Mouse (Mus musculus): Measurements from ENCODE around the gene Olfr156. TPM values are rescaled to one million over a fixed set of nuclear protein-coding genes. Genes with fewer than 3 reads are reported as not detected.

Gene Olfr156
- not detected in 2 replicates for polyA plus RNA-seq (2015; fragmentation: Nextera tagmentation; extraction: Ambion mirVana)

DNA sequence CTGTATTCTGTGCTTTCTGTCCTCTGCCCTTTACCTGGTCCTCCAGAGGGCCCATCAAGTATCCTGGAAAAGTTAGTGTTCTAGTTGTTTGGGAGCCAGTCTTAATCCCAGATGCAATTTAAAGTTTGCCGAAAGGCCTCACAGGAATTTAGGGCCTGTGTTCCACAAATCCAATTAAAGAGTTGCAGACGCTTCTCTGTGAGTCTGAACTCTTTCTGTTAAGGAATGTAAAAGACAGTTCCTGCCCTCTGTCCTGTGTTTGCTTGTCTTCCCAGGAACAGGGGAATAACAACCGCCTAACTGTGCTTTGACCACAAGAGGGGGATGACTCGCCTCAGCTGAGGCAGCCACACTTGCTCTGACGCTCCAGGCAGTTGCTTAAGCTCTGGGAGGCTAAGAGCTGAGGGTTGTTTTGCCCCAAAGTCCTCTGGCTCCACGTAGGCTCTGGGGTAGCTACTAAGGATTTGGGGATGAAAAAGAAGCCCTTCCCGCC is at the start of gene Olfr156:
TSS of gene Olfr156 (minus strand) at position 51 of the 493 bp plus-strand sequence.
- Histone ChIP-seq H3K9ac (no peak within 1 kb of the TSS), H3K9me3 (replicated peaks) (no peaks in the 10 kb centered on the region), H3K36me3 (no peaks in the 10 kb centered on the region), H3K27ac (no peak within 1 kb of the TSS), H3K27me3 (no peaks in the 10 kb centered on the region), H3K4me3 (no peak within 1 kb of the TSS), H3K4me1 (replicated peaks) (no peaks in the 10 kb centered on the region), H3K4me2 (no peak within 1 kb of the TSS)
- ATAC-seq (replicated peaks; ENCODE audit: insufficient number of reproducible peaks, insufficient read depth, low FRiP score, low read depth) = no peak
- WGBS = 14% methylated on average over 7 of the region's 7 CpGs

DNA sequence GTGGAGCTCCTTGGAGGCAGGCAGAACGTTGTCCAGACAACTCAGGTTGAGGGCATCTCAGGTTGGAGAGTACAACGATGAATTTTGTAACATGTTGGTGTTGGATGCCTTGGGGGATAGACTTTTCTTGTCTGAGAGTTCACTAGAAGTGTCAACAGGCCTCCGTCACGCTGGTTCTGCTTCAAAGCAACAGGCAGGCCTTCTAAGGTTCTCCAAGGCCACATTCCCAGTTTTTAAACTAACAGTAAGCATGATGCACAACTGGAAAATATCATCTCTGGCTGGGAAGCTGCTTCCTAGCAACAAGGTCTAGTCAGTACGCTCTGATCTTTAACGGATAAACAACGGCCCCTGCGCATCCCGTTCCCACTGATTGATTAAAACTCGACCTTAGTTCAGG is 46.1 kb upstream of the Olfr156 start:
- H3K9me3 ChIP-seq (replicated peaks) = no peaks in the 10 kb centered on the region

DNA sequence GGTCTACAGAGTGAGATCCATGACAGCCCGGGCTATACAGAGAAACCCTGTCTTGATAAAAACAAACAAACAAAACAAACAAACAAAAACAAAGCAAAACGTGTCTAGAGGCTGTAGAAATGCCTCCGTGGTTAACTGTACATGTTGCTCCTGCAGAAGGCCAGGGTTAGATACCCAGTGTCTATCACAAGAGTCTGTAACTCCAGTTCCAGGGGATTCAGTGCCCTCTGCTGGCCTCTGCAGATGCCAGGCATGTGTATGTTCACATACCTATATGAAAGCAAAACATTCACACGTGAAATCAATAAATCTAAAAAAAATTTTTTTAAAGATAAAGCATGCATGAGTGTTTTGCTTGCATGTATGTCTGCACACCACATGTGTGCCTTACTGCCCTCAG is 39.6 kb upstream of the Olfr156 start:
- Histone ChIP-seq H3K4me2 (no peak overlapping the region), H3K27ac (no peak overlapping the region), H3K27me3 (no peaks in the 10 kb centered on the region), H3K4me1 (replicated peaks) (0 out of 2 replicates have a peak, but pooled peaks cover 3% of the 10 kb centered on the region), H3K4me3 (no peak overlapping the region), H3K9ac (no peak overlapping the region), H3K36me3 (no peaks in the 10 kb centered on the region), H3K9me3 (replicated peaks) (no peaks in the 10 kb centered on the region)
- no peak for ATAC-seq (replicated peaks; ENCODE audit: insufficient number of reproducible peaks, insufficient read depth, low FRiP score, low read depth)
- WGBS = 57% methylated on average over 4 of the region's 4 CpGs

More for the DNA sequence above, 46.1 kb upstream of the Olfr156 start:
- Histone ChIP-seq H3K27ac (no peak overlapping the region), H3K4me2 (no peak overlapping the region), H3K27me3 (no peaks in the 10 kb centered on the region), H3K4me1 (replicated peaks) (peaks cover 3% of the 10 kb centered on the region), H3K4me3 (no peak overlapping the region), H3K9ac (no peak overlapping the region), H3K36me3 (no peaks in the 10 kb centered on the region)
- 86% methylated on average over 10 of the region's 10 CpGs for WGBS
- ATAC-seq (replicated peaks; ENCODE audit: insufficient number of reproducible peaks, insufficient read depth, low FRiP score, low read depth) = no peak

DNA sequence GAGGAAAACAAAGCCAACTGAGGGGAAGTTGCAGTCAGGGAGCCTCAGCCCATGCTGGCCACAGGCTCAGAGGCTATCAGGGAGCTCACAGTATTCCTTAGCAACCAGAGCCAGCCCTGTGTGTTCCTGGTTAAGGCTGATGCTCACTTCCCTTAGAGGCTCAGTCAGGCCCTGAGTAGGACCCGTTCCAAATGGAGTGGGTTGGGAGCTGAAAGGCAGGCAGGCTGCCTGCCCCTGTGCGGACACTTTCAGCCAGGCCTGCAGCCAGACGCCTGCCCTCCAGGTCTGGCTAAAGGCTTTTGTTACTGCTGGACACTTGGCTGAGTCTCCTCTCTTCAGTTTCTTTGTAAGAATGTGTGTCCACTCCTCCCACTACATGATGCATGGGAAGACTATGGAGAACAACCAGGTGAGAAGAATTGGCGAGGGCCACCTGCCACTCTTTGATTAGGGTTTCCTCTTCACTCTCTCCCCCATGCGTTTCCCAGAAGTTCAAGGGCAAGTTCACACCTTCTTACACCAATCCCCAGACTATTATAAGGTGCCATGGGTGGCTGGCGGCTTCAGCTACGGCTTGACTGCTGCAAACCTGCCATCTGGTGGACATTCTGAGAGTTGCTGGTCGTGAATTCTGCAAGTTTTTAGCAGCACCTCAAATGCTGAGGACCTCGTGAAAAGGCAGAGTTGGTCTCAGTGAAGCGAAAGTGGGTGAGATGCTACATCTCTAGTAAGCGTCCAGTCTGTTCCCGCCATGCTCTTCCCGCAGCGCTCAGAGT is 37.2 kb upstream of the Olfr156 start:
- Histone ChIP-seq H3K9me3 (replicated peaks) (no peaks in the 10 kb centered on the region), H3K36me3 (no peaks in the 10 kb centered on the region), H3K27ac (no peak overlapping the region), H3K4me3 (no peak overlapping the region), H3K4me2 (0 out of 2 replicates have a peak overlapping the region, but pooled peaks have one; percentile 1), H3K27me3 (no peaks in the 10 kb centered on the region), H3K4me1 (replicated peaks) (0 out of 2 replicates have a peak, but pooled peaks cover 3% of the 10 kb centered on the region), H3K9ac (no peak overlapping the region)
- ATAC-seq (replicated peaks; ENCODE audit: insufficient number of reproducible peaks, insufficient read depth, low FRiP score, low read depth) = no peak
- WGBS = 13% methylated on average over 14 of the region's 14 CpGs

DNA sequence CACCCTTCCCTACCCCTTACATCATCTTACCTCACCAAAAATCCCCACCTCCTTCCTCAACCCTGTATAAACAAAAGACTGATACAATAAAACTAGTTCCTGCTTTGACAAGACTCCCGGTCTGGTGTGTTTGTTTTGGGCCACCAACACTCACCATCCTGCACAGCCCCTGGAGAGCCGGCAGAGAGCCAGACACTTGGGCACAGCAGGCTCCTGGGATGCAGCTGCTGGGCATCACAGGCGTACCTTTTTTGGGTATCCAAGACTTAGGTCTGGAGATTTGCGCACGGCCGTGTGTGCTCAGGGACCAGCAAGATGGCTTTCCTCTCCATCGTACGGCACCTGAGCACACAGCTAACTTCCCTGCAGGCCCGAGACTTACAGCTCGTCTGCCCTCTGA is 36.2 kb upstream of the Olfr156 start:
- ATAC-seq (replicated peaks; ENCODE audit: insufficient number of reproducible peaks, insufficient read depth, low FRiP score, low read depth) = no peak
- Histone ChIP-seq H3K36me3 (no peaks in the 10 kb centered on the region), H3K9me3 (replicated peaks) (no peaks in the 10 kb centered on the region), H3K4me1 (replicated peaks) (0 out of 2 replicates have a peak, but pooled peaks cover 3% of the 10 kb centered on the region), H3K4me3 (no peak overlapping the region), H3K27me3 (no peaks in the 10 kb centered on the region), H3K9ac (no peak overlapping the region), H3K27ac (no peak overlapping the region), H3K4me2 (no peak overlapping the region)
- 76% methylated on average over 10 of the region's 10 CpGs for WGBS

GRCm38 (mm10) chr4:43854101-43854500 is 30.4 kb upstream of the Olfr156 start:
- WGBS = 55% methylated on average over 8 of the region's 8 CpGs
- Histone ChIP-seq H3K4me1 (replicated peaks) (no peaks in the 10 kb centered on the region), H3K36me3 (no peaks in the 10 kb centered on the region), H3K9ac (no peak overlapping the region), H3K27ac (no peak overlapping the region), H3K27me3 (no peaks in the 10 kb centered on the region), H3K4me3 (no peak overlapping the region), H3K9me3 (replicated peaks) (no peaks in the 10 kb centered on the region), H3K4me2 (no peak overlapping the region)
- no peak for ATAC-seq (replicated peaks; ENCODE audit: insufficient number of reproducible peaks, insufficient read depth, low FRiP score, low read depth)

DNA sequence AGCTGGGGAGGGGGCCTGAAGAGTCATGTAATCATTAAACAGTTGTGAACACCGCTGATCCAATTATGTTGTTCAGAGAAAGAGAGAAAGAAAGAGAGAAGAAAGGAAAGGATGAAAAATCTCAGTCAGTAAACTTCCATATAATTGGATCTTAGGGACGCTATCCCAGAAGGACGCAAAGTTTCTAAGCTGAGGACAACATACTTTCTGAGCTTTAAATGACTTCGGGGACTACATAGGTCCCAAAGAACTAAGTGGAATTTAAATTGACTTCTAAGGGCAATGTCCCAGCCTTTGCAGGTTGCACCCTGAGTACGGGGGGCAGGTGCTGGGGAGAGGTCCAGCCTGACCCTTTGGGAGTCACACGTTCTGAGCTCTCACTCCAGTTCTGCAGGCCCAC is 27.6 kb upstream of the Olfr156 start, which contains the start of gene Olfr155:
TSS of gene Olfr155 (plus strand) at position 301 of the 400 bp plus-strand sequence.
- Histone ChIP-seq H3K9me3 (replicated peaks) (no peaks in the 10 kb centered on the region), H3K4me3 (no peak within 1 kb of the TSS), H3K9ac (no peak within 1 kb of the TSS), H3K27ac (no peak within 1 kb of the TSS), H3K27me3 (no peaks in the 10 kb centered on the region), H3K36me3 (no peaks in the 10 kb centered on the region), H3K4me2 (no peak within 1 kb of the TSS), H3K4me1 (replicated peaks) (no peaks in the 10 kb centered on the region)
- ATAC-seq (replicated peaks; ENCODE audit: insufficient number of reproducible peaks, insufficient read depth, low FRiP score, low read depth) = no peak
- whole genome bisulfite sequencing = 81% methylated on average over 6 of the region's 6 CpGs

GRCm38 (mm10) chr4:43840101-43840500 is 16.4 kb upstream of the Olfr156 start, which contains the start of gene Olfr157:
Gene Olfr157 (minus strand): TSS chr4:43840201.
- Histone ChIP-seq H3K4me3 (no peak within 1 kb of the TSS), H3K4me2 (no peak within 1 kb of the TSS), H3K4me1 (replicated peaks) (no peaks in the 10 kb centered on the region), H3K9ac (no peak within 1 kb of the TSS), H3K27me3 (no peaks in the 10 kb centered on the region), H3K36me3 (no peaks in the 10 kb centered on the region), H3K27ac (no peak within 1 kb of the TSS), H3K9me3 (replicated peaks) (no peaks in the 10 kb centered on the region)
- no peak for ATAC-seq (replicated peaks; ENCODE audit: insufficient number of reproducible peaks, insufficient read depth, low FRiP score, low read depth)
- WGBS = 75% methylated on average over 1 of the region's 1 CpGs

- no peak overlapping the region for H3K9ac ChIP-seq
- 72% methylated on average over 3 of the region's 3 CpGs for WGBS
- H3K4me3 ChIP-seq = no peak overlapping the region
- H3K27ac ChIP-seq = no peak overlapping the region
- H3K27me3 ChIP-seq = no peaks in the 10 kb centered on the region
- no peaks in the 10 kb centered on the region for H3K9me3 ChIP-seq (replicated peaks)
- H3K4me2 ChIP-seq = no peak overlapping the region
- no peaks in the 10 kb centered on the region for H3K4me1 ChIP-seq (replicated peaks)
- no peaks in the 10 kb centered on the region for H3K36me3 ChIP-seq
- ATAC-seq (replicated peaks; ENCODE audit: insufficient number of reproducible peaks, insufficient read depth, low FRiP score, low read depth) = no peak
Observed at GRCm38 (mm10) chr4:43838326-43838725, 14.6 kb upstream of the Olfr156 start.

DNA sequence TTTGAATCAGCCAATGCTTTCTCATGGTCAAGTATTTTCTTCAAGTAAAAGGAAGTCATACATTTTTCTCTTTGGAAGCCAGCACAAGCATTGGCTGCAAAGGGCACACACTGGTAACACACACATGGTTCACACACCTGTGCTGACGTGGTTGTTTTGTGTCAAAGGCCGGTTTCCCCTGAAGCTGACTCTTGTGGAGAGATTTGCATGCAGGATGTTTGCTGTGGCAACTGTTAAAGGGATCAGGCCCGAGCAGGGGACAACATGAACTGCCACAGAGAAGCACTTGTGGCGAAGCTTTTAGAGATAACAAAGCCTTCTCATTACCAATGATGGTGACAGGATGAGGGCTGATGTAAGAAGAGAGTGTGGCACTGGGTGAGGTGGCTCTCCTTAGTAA is 11.1 kb upstream of the Olfr156 start:
- Histone ChIP-seq H3K9ac (no peak overlapping the region), H3K4me1 (replicated peaks) (no peaks in the 10 kb centered on the region), H3K27ac (no peak overlapping the region), H3K9me3 (replicated peaks) (no peaks in the 10 kb centered on the region), H3K27me3 (no peaks in the 10 kb centered on the region), H3K4me3 (no peak overlapping the region), H3K4me2 (no peak overlapping the region), H3K36me3 (no peaks in the 10 kb centered on the region)
- WGBS = 39% methylated on average over 4 of the region's 4 CpGs
- ATAC-seq (replicated peaks; ENCODE audit: insufficient number of reproducible peaks, insufficient read depth, low FRiP score, low read depth) = no peak

- H3K4me1 ChIP-seq (replicated peaks) = no peaks in the 10 kb centered on the region
- H3K27me3 ChIP-seq = no peaks in the 10 kb centered on the region
- WGBS = 77% methylated on average over 5 of the region's 5 CpGs
- no peak overlapping the region for H3K4me3 ChIP-seq
- no peaks in the 10 kb centered on the region for H3K36me3 ChIP-seq
- H3K27ac ChIP-seq = no peak overlapping the region
- H3K9ac ChIP-seq = no peak overlapping the region
- no peak overlapping the region for H3K4me2 ChIP-seq
- no peaks in the 10 kb centered on the region for H3K9me3 ChIP-seq (replicated peaks)
- no peak for ATAC-seq (replicated peaks; ENCODE audit: insufficient number of reproducible peaks, insufficient read depth, low FRiP score, low read depth)
Observed at GRCm38 (mm10) chr4:43833752-43834151, 10.1 kb upstream of the Olfr156 start.

DNA sequence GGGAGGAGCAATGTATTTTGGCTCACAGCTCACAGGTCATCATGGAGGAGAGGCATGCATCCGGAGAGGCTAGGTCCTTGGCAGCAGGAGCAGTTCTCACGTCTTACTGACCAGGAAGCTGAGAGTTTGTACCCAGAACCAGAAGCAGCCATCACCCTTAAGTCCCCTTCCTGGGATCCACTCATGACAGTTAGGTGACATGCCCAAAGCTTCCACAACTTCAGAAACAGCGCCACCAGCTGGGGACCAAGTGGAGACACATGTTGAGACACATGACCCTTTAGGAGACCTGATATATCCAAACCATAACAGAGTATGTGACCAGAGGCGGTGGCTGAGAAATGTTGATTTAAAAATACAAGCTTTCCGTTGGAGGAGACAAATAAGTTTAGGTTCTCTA is 8.3 kb upstream of the Olfr156 start:
- H3K9ac ChIP-seq = no peak overlapping the region
- no peak for ATAC-seq (replicated peaks; ENCODE audit: insufficient number of reproducible peaks, insufficient read depth, low FRiP score, low read depth)
- no peaks in the 10 kb centered on the region for H3K36me3 ChIP-seq
- 69% methylated on average over 5 of the region's 5 CpGs for WGBS
- H3K4me3 ChIP-seq = no peak overlapping the region
- no peaks in the 10 kb centered on the region for H3K9me3 ChIP-seq (replicated peaks)
- H3K4me2 ChIP-seq = no peak overlapping the region
- H3K27ac ChIP-seq = no peak overlapping the region
- H3K4me1 ChIP-seq (replicated peaks) = no peaks in the 10 kb centered on the region
- H3K27me3 ChIP-seq = no peaks in the 10 kb centered on the region

Data from heart, embryonic 15.5 days (tissue).